Mouse (Mus musculus) olfactory bulb, adult 2 months (tissue): ENCODE measurements around the gene Ropn1.

Experiments
- CTCF ChIP-seq: fragments of 200-500 bp; IDR thresholded peaks from 2 replicates; pipeline ENCODE4 v1.5.1; 2012; ENCODE audit warnings: low read depth, mild to moderate bottlenecking, low read length, moderate library complexity; ENCODE audit not compliant: insufficient read depth
- POLR2A ChIP-seq: fragments of 200-500 bp; IDR thresholded peaks from 2 replicates; pipeline ENCODE4 v1.6.1; 2012; ENCODE audit warnings: mild to moderate bottlenecking, low read depth, low read length, moderate library complexity; ENCODE audit not compliant: insufficient read depth

DNA sequence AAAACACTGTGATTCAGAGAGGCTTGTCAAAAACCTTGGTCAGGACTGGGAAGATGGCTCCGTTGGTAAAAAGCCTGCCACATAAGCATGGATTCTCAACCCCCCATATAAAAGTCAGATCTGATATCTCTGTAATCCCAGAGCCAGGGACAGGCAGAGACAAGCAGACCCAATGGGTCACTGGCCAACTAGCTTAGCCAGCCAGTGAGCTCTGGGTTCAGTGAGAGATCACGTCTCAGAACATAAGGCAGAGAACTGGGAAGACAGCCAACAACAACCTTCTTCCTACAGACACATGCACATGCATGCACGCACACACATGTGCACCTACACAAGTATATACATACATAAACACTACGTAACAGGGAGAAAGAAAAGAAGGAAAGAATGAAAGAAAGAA is 46.6 kb upstream of the Ropn1 start:
- TF ChIP-seq POLR2A (no peak), CTCF (no peak)
